Mouse (Mus musculus) embryo, embryonic 10.5 days (tissue): ENCODE results near the gene Pigyl.
"Not testable (repeated sequence)": the region's sequence is repeated elsewhere in the genome, so short reads cannot be mapped to it uniquely, and the experiment has no call there.

Experiments used
- DNase-seq: peaks from one replicate; pipeline ENCODE4 v3.0.0-alpha.2; 2015; ENCODE audit warnings: low spot score

Gene Pigyl

DNA sequence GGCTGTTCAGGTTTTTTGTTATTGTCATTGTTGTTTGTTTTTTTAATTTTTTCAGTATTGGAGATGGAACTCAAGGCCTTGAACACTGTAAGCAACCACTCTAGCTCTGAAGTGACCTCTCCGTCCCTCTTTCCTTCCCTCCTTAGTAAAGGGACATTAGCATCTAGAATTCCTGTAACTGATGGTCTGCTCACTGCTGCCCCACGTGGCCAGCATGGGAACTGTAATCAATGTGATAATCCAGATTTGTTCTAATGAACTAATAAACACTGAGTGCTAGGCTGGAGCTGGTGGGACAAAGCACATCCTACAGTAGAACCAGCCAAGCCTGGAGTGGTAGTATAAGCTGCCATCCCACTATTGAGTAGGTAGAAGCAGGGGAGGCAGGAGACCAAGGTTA is 18.2 kb upstream of the Pigyl start:
- peak; percentile 61 for DNase-seq

- no peak for DNase-seq
Observed at GRCm38 (mm10) chr9:22139746-22140145, 16.9 kb upstream of the Pigyl start.

DNA sequence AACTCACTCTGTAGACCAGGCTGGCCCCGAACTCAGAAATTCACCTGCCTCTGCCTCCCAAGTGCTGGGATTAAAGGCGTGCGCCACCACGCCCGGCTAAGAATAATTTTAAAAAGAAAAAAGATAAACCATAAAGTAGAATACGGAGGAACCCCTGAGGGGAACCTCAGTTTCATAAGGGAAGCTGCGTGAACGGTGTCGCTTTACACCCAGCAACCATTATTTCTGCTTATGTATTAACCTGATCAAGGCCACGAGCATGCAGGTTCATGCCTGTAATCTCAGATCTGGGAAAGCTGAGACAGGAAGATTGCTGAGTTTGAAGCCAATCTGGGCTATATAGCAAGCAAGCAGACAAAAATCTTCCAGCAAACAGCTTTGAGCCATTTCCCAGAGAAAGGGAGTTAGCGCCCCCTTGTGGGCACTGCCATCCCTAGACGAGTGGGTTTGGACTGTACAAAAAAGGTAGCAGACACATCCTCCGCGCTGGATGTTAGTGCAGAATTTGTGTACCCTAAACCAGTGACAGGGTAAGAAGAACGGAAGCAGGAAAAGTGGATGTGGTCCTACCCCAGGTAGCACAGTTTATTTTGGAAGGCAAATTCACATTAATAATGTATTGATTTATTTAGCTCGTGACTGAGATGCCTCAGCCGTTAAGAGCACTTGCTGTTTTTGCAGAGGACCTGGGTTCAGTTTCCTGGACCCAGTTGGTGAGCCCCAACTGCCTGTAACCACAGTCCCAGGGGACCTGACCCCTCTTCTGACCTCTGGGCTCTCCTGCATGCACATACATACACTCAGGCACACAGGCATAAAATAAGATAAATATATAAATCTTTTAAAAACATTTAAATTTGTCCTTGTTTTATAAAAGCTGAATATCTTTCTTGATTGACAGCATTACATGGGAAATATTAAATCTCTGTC is 13.3 kb upstream of the Pigyl start:
- DNase-seq: peak; percentile 94

DNA sequence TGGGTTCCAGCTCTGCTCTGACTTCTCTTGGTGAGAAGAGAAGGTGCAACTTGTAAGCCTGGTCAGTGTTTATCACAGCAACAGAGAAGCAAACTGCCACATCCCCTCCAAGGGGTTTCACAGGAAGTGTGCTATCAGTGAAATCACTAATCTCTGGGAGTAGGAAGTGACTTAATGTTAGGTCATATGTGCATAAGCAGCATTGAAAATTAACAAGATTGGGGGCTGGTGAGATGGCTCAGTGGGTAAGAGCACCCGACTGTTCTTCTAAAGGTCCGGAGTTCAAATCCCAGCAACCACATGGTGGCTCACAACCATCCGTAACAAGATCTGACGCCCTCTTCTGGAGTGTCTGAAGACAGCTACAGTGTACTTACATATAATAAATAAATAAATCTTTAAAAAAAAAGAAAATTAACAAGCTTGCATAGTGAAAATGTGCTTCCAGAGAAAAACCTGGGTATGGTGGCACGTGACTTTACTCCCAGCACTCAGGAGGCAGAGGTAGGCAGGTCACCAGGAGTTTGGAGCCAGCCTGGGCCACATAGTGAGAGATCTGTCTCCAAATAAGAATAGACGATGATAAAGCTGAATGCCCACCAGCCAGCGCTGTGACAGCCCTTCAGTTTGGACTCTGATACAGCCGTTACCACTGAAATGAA is 12.2 kb upstream of the Pigyl start:
- DNase-seq: no peak

- DNase-seq: no peak
Observed at GRCm38 (mm10) chr9:22149426-22150248, 7.0 kb upstream of the Pigyl start.

DNA sequence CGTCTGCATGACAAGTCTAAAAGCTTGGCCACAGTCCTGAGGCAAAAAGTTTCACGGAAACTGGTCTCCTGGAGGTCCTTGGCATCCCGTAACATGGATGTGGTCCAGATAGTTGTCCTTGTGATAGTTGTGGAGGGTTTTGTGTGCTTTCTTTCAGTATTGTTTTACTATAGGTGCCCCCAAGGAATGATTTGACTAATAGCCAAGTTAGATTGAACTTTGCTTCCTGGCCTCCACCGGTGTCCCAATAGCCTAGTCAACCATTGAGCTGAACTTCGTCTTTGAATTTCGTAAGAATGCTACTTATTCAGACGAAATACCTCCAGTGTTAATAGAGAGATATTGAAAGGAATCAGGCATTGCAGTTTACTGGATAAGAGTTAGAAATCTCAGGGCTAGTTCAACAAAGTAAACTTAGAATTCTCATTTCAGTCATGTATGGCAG is 6.4 kb upstream of the Pigyl start:
- DNase-seq: not testable (repeated sequence)

- DNase-seq: no peak
Observed at GRCm38 (mm10) chr9:22150946-22151345, 5.7 kb upstream of the Pigyl start.

- DNase-seq: no peak
Observed at GRCm38 (mm10) chr9:22153810-22154209, 2.8 kb upstream of the Pigyl start.

DNA sequence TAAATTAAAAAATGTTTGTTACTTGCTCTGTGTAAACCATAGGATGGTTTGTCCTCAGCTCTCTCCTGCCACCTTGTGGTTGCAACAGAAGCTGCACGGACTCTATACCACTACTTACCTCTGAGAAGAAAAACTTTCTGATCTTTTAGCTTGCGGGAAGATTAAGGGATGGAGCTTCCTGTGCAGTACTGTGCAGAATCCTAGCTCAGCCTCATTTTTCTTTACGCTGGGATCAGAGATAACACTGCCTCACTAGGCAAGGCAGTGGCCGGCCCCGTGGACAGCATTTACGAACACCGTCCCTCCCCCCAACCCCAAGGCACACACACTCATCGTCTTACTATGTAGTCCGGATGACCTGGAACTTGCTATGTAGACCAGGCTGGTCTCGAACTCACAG is 1.0 kb upstream of the Pigyl start:
- peak; percentile 84 for DNase-seq

- no peak for DNase-seq
Observed at GRCm38 (mm10) chr9:22157516-22158265, 1.0 kb downstream of the Pigyl start.

DNA sequence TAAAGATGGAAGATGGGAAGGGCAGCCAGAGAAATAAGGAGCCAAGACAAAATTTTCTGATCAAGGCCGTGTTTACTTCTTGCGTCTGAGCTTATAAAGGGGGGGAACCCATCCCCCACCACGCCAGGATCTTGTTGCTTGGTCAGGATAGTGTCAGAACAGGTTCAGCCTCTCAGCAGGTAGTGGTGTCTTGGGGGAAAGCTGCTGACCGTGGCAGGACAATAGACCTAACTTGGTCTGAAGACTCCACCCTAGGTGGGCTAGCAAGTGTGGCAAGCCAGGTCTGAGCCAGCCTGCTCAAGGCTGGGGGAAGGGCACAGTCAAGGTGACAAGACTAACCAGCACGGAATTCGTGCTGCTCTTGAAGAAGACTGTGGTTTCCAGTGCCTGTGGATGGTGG is 4.7 kb downstream of the Pigyl start:
- no peak for DNase-seq

DNA sequence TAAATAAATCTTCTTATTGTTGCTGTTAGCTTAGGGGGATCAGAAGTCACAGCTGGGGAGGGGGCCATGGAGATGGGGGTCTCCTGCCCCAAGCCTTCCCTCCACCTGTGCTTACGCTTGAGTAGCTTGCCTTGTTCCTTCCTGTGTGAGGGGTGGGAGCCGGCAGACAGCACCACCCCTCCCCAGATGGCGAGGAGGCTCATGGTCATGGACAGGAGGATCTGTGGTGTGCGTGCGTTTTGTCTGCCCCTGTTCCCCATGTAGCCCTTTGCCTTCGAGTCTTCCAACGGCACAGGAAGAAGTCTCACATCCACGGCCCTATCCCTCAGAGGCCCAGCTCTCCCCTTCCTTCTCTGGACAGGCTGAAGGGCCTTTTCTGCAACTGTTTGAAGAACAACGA is 5.7 kb downstream of the Pigyl start:
- DNase-seq: no peak

GRCm38 (mm10) chr9:22162912-22163311 is 6.3 kb downstream of the Pigyl start:
- no peak for DNase-seq

- peak; percentile 67 for DNase-seq
Observed at GRCm38 (mm10) chr9:22164711-22165668, 8.3 kb downstream of the Pigyl start.

DNA sequence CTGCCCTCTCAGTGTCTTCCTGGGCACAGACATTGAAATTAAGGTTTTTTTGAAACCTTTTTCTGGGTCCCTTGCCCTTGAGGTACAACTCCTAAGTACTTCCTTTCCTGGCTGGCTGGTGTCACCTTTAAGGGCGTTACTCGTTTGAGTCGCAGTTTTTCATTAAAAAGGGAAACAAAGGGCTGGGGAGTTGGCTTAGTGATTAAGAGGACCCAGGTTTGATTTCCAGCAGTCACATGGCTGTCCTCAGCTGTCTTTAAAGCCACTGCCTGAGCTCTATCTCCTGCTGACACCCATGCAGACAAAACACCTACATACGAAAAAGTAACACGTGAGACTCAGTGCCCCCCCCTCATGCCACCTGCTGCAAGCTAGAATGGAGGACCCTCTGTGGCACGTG is 9.3 kb downstream of the Pigyl start:
- no peak for DNase-seq

- no peak for DNase-seq
Observed at GRCm38 (mm10) chr9:22166686-22167085, 10.0 kb downstream of the Pigyl start.

DNA sequence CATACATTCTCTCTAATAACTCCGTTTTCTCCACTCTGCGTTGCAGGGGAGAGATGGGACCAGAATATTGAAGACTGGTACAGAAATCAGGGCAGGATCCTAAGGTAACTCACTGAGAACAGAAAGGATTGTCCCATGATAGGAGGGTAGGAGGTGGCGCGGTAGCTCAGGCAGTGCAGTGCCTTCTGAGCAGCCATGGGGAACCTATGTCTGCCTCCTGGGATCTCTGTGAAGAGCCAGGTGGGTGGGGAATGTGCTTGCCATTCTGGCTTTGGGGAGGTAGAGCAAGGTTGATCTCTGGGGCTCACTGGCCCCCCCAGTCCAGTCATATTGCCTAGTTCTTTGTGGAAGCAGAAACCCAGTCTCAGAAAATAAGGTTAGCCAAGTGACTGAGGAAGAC is 11.1 kb downstream of the Pigyl start:
- no peak for DNase-seq

GRCm38 (mm10) chr9:22169327-22169726 is 12.7 kb downstream of the Pigyl start:
- no peak for DNase-seq

GRCm38 (mm10) chr9:22172318-22172717 is 15.7 kb downstream of the Pigyl start:
- no peak for DNase-seq

DNA sequence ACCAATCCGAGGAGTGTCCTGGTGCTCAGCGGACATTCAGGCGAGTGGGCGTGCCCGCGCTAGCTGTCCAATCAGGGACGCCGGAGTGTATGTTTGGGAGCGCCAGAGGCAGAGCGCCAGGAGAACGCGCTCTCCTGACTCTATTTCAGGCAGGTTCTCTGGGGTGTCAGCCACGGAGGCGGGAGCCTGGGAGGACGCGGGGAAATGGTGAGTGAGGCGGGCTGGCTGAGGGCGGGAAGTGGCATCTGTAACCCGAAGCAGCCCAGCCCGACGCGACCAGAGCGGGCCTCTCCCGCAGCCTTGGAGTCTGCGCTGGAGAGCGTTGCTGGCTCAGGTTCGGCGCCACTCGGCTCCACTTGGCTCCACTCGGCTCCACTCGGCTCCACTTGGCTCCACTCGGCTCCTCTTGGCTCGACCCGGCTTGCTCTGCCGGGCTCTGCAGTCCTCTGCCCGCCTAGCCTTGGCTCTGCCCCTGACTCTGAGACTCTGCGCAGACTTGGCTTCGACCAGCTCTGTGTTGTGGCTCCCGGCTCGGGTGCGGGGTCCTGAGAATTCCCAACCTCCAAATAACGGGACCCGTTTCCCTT is 31.5 kb downstream of the Pigyl start, which contains the start of gene Zfp872:
Zfp872 (plus strand) TSS at position 66 of the 587 bp plus-strand sequence.
- peak; percentile 71 for DNase-seq
